Mouse (Mus musculus) ES-E14 (cell line): Measurements from ENCODE around the gene Gltpd2. TPM values are rescaled to one million over a fixed set of nuclear protein-coding genes. Genes with fewer than 3 reads are reported as not detected.
A peak's percentile ranks its signal among the peaks of the same experiment; 100 is the strongest.
"Not testable (repeated sequence)": the region's sequence is repeated elsewhere in the genome, so short reads cannot be mapped to it uniquely, and the experiment has no call there.

Experiments
- DNase-seq: peaks from one replicate; pipeline ENCODE4 v3.0.0-alpha.2; 2013; ENCODE audit warnings: low read depth, low spot score
- H3K27ac ChIP-seq: 2 replicates; pipeline ENCODE4 v1.5.1; 2012; ENCODE audit warnings: low read depth, mild to moderate bottlenecking, low read length, moderate library complexity, mixed read lengths; ENCODE audit not compliant: poor library complexity, insufficient read depth, severe bottlenecking
- H3K36me3 ChIP-seq: 2 replicates; pipeline ENCODE4 v1.6.1; 2012; ENCODE audit warnings: mild to moderate bottlenecking, low read length, moderate library complexity, mixed read lengths; ENCODE audit not compliant: control insufficient read depth, poor library complexity, insufficient read depth, severe bottlenecking
- H3K4me1 ChIP-seq, 2 experiments: fragments of 150-350 bp in 1 of 2; sonication (generic) in 1 of 2; 2 replicates each; pipeline ENCODE4 v1.6.1; 2012; ENCODE audit warnings: low read length in 2 of 2, mild to moderate bottlenecking in 1 of 2, mixed read lengths in 1 of 2; ENCODE audit not compliant: control insufficient read depth in 2 of 2, insufficient read depth in 2 of 2, poor library complexity in 1 of 2
- H3K4me3 ChIP-seq, 2 experiments: fragments of 150-350 bp in 1 of 2; sonication (generic) in 1 of 2; 2 replicates each; pipeline ENCODE4 v1.5.1; 2012; ENCODE audit warnings: low read length in 2 of 2, low read depth in 1 of 2, mild to moderate bottlenecking in 1 of 2, mixed read lengths in 1 of 2; ENCODE audit not compliant: insufficient read depth in 1 of 2, poor library complexity in 1 of 2, severe bottlenecking in 1 of 2
- H3K9ac ChIP-seq: 2 replicates; pipeline ENCODE4 v1.6.1; 2012; ENCODE audit warnings: low read depth, mild to moderate bottlenecking, low read length, mixed read lengths; ENCODE audit not compliant: poor library complexity, insufficient read depth, severe bottlenecking
- H3K9me3 ChIP-seq: fragments of 150-350 bp; sonication (generic); 2 replicates; pipeline ENCODE4 v1.6.1; 2012; ENCODE audit warnings: low read depth, mild to moderate bottlenecking, low read length; ENCODE audit not compliant: control insufficient read depth, insufficient read depth
- CHD2 ChIP-seq: IDR thresholded peaks from 2 replicates; pipeline ENCODE4 v1.6.1; 2014; ENCODE audit warnings: mild to moderate bottlenecking, low read depth, low read length, inconsistent platforms
- HCFC1 ChIP-seq: IDR thresholded peaks from 2 replicates; pipeline ENCODE4 v1.6.1; 2012; ENCODE audit warnings: low read length, inconsistent platforms, borderline replicate concordance; ENCODE audit not compliant: insufficient read depth
- MAFK ChIP-seq: IDR thresholded peaks from 2 replicates; pipeline ENCODE4 v1.6.1; 2014; ENCODE audit warnings: mild to moderate bottlenecking, low read depth, low read length, inconsistent platforms; ENCODE audit not compliant: insufficient read depth
- ZC3H11A ChIP-seq: IDR thresholded peaks from 2 replicates; pipeline ENCODE4 v1.6.1; 2012; ENCODE audit warnings: low read depth, mild to moderate bottlenecking, inconsistent platforms, low read length, borderline replicate concordance
- ZNF384 ChIP-seq: IDR thresholded peaks from 2 replicates; pipeline ENCODE4 v1.6.1; 2012; ENCODE audit warnings: low read depth, low read length, inconsistent platforms
- in situ Hi-C, 2 experiments: fragments of 600-800 bp; cut with MboI; formaldehyde crosslinking; loops; one replicate each; pipeline ENCODE4 v1.15.1; 2025; ENCODE audit warnings: low sequenced_read_pairs in 2 of 2, inconsistent platforms in 1 of 2; ENCODE audit not compliant: unreplicated experiment in 2 of 2
- total RNA-seq: library from RNA; depleted of rRNA; stranded (reverse); fragments of 300-350 nt; gene quantifications from 2 replicates; pipeline ENCODE4 v1.2.3, GENCODE M21; 2012

The Gltpd2 gene
- total RNA-seq, 1 experiment = 0.54 TPM

- no peaks in the 10 kb centered on the region for H3K9me3 ChIP-seq
- no peaks in the 10 kb centered on the region for H3K36me3 ChIP-seq
- TF ChIP-seq CHD2 = no peak
- TF ChIP-seq ZNF384 = no peak
- TF ChIP-seq ZC3H11A = no peak
- TF ChIP-seq MAFK = no peak
- no peak for TF ChIP-seq HCFC1
- no peak for DNase-seq
- H3K4me1 ChIP-seq = peaks cover 0 to 7% of the 10 kb centered on the region in 2 experiments; a peak in 1 of 4 replicates
- H3K9ac ChIP-seq = no peak overlapping the region
- H3K27ac ChIP-seq = no peak overlapping the region
- H3K4me3 ChIP-seq = no peak overlapping the region
- in situ Hi-C loops = no loop called here
These were observed 560 bp upstream of the Gltpd2 start for GRCm38 (mm10) chr11:70518436-70518835.

- no peak overlapping the region for H3K27ac ChIP-seq
- TF ChIP-seq ZC3H11A = no peak
- no peak for TF ChIP-seq MAFK
- no peak for TF ChIP-seq ZNF384
- no peak for TF ChIP-seq HCFC1
- TF ChIP-seq CHD2 = no peak
- in situ Hi-C loops = no loop called here
- no peak for DNase-seq
- peak overlapping the region; percentile 58 for H3K9ac ChIP-seq
- no peaks in the 10 kb centered on the region for H3K36me3 ChIP-seq
- H3K9me3 ChIP-seq = no peaks in the 10 kb centered on the region
- peaks cover 0 to 4% of the 10 kb centered on the region in 2 experiments; a peak in 1 of 4 replicates for H3K4me1 ChIP-seq
- peak overlapping the region; percentile 55 to 61 for H3K4me3 ChIP-seq
These were observed 1.3 kb downstream of the Gltpd2 start for GRCm38 (mm10) chr11:70520178-70520769.

GRCm38 (mm10) chr11:70523306-70523989, 4.5 kb downstream of the Gltpd2 start:
- H3K36me3 ChIP-seq = peaks cover 20% of the 10 kb centered on the region
- TF ChIP-seq ZNF384 = peak; percentile 55; the same call in 1 of the 2 replicates
- H3K9me3 ChIP-seq, DNase-seq, H3K4me3 ChIP-seq, H3K27ac ChIP-seq, H3K4me1 ChIP-seq, in situ Hi-C loops, H3K9ac ChIP-seq: not testable (repeated sequence)

- H3K4me1 ChIP-seq = peaks cover 0 to 7% of the 10 kb centered on the region in 2 experiments; a peak in 2 of 4 replicates
These were observed 5.8 kb downstream of the Gltpd2 start for GRCm38 (mm10) chr11:70524782-70525181.

More at GRCm38 (mm10) chr11:70524782-70525181, 5.8 kb downstream of the Gltpd2 start:
- Histone ChIP-seq H3K4me3 (peak overlapping the region; percentile 38 to 89; a peak in 3 of 4 replicates), H3K27ac (no peak overlapping the region), H3K36me3 (peaks cover 20% of the 10 kb centered on the region), H3K9me3 (no peaks in the 10 kb centered on the region), H3K9ac (no peak overlapping the region)
- no peak for DNase-seq
- in situ Hi-C loops = loop anchor here in 1 of 2 experiments (5.0 kb wide), 1 partner anchor 93 kb away; the partner anchor contains the start of genes 4930544D05Rik and Chrne
- no peak for TF ChIP-seq HCFC1
